Mouse (Mus musculus) layer of hippocampus, adult 11-12 months (tissue): Measurements from ENCODE around the gene Zcchc7.
A peak's percentile ranks its signal among the peaks of the same experiment; 100 is the strongest.
"Not testable (repeated sequence)": the region's sequence is repeated elsewhere in the genome, so short reads cannot be mapped to it uniquely, and the experiment has no call there.

Experiments
- DNase-seq: peaks from one replicate; pipeline ENCODE4 v3.0.0; 2022; ENCODE audit warnings: low spot score

Zcchc7 gene

DNA sequence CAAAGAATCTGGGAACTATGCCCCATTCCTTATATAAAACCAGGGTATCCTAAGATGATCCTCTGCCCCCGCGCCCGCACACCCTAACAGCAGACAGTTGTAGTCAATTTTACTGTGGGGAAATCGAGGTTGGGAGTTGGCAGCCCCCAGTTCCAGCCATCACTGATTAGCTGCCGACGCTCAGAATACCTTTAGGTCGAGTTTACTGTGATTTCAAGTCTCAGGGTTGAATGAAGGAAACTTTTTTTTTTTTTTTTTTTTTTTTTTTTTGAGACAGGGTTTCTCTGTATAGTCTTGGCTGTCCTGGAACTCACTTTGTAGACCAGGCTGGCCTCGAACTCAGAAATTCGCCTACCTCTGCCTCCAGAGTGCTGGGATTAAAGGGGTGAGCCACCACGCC lies 1.5 kb downstream of the Zcchc7 start:
- DNase-seq = not testable (repeated sequence)

DNA sequence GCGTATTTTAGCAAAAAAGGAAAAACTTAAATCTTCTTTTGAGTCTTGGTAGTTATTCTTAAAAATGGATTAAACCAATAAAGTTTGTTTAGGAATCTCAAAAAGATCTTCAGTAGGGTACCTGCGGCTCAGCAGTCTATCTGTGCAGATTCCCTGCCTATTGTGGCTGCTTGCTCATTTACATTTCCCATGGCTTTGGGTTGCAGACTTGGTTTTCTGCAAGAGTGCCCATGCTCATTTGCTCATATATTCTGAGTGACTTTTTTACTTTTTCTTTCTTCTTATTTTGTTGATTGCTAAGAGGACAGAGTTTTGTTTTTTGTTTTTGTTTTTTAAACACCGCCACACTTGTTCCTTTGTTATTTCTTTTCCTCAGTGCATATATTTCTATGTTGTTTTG lies 19.2 kb downstream of the Zcchc7 start:
- DNase-seq = no peak

DNA sequence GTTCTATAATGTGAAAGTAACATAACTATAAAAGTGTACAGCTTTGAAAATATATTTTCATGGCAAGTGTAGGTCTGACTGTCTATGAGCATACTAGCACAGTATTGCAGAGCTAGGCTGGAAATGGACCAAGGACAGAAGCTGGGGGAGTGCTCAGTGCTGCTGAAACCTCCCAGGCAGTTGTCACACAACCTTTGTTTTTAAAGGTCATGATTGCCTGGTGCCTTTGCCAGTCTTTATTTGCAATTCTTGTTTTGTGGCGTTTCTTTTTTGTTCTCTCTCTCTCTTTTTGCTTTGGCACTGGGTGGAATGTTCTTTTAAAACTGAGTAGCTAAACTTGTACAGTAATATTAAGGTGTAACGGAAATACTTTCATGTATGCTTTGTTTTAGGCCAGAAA lies 21.0 kb downstream of the Zcchc7 start:
- no peak for DNase-seq

DNA sequence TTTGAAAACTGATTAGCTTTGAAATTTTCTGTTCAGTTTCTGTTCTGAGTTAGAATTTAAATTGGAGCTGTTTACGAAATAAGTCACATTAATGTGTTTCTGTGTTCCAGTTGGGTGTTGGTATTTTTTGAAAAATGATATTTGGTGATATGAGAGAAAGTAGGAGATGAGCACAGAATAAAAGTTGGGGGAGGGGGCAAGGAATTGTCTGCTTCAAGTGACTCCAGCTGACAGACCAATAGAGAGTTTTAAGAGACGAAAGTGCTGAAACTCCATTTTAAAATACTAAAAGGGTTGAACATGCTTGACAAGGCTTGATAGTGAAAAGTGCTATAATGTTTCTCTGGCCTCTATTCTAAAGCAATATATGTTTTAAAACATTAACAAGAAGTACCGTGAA lies 21.4 kb downstream of the Zcchc7 start:
- DNase-seq = no peak

DNA sequence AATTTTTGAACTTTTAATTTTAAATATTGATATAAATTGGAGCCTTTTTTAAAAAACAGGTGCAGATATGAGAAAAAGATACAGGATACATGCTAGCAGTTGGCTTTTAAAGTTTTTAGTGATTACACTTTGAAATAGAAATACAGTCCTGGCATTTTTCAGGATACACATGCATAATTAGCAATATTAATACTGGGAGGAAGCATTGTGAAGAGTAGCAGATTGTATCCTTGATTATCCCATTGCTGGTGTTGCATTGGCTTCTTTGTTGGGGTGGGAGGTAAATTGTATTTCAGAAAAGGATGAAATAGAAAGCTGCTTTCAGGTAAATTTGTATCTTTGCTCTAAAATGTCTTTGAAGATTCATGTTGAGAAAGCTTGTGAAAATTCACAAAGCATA lies 22.0 kb downstream of the Zcchc7 start:
- DNase-seq = no peak

DNA sequence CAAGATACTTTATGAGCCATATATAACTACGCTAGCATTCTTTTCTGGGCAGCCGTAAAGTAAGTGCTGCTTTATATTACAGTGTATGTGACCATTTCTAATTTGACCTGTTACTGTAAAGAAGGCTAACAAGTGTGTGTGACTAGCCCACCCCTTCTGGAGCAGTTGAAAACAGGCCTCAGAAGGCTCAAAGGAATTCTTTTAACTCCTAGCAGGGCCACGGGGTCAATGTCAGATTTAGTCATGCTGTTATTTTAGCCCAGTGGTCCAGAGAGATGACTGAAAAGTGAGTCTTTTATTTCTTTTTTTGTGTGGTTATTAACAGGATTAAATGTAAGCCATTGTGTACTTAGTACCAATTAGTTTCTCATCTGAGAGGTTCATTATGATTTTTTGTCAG lies 22.6 kb downstream of the Zcchc7 start:
- no peak for DNase-seq

DNA sequence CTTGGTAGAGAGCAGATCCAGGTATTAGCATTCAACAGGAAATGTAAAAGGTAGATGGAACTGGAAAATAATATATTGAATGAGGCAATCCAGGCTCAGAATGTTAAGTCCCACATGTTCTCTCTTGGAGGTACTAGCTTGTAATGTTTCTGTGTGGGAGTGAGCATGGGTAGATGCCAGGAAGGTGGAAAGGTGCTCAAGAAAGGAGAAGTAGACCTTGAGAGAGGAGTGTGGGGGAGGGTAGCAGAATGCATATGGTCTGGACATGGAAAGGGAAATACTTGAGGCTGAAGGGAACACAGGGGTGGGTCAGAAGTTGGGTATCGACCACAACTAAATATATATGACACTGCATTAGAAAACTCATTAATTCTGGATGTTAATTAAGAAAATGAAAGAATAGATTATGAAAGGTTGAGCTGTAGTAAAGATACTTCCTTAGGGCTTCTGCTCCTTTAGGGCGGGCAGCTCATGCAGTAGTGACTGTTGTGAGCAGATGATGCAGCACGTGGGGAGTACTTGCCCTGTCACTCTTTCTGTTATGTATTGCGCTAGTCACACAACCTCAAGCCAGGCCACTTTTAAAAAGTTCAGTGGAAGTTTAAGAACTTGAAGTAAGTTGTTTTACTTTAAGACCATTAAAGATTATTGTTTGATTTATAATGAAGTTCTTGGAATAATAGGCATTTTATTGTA lies 24.9 kb downstream of the Zcchc7 start:
- DNase-seq = no peak

DNA sequence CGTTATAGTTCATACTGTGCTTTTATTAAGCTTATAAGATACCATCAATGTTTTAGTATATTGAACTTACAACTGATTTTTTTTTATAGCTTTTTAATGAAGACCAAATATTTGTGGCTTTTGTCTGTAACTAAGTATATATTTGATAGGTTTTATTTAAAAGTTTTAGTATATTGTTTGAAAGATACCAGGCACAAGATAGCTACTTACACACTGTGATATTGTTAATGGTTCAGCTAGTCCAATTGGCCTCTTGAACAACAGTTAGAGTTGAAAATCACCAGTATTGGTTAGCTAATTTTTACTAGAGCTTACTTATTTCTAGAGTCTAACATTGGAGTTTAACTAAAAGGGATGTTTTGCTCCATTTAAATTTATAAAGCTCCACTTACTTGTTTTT lies 25.8 kb downstream of the Zcchc7 start:
- no peak for DNase-seq

DNA sequence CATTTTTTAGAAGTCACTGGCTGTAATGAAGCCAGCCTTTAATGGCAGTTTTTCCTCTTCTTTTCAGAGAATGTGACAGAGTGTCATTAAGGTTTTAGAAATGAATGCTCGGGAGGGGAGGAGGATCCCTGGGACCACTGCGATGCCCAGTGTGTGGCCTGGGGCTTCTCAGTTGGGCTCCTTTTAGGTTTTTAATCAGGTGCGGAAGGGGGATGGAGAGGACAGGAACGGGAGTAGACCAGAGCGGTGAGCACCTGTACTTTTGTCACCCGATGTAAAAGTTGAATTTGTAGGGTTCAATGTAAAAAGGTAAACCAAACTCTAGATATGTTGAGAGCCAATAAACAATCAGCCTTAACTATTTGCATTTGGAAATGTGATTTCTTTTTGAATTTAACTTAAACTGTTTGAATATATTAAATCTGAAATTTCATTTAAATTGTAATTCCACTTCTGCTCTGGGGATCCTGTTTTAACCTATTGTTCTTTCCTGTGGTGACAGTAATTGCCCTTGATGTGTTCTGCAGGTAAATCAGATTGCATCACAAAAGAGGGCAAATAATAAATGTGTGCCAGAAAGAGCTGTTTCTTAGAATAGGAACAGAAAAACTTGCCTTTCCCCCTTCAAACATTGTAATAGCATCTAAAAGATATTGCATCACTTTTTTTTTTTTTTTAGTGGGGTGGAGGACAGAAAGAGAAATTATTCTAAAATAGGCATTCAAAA lies 28.1 kb downstream of the Zcchc7 start:
- no peak for DNase-seq

DNA sequence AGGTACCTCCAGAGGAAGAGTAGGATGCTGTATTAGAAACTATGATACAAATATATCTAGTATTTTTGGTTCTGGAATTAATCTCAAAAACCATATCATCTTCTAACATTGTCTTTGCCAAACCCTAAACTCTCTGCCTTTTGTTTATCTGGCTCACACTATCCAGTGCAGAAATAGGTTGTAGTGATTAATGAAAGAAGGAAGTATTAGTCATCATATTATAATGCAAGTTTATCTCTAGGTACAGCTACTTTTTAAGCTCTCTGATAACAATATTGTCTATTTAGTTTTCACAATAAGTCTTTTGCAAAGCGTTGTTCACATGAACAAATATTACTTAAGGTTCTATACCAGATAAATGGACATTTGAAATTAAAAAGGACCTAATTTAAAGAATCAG lies 57.2 kb downstream of the Zcchc7 start:
- DNase-seq = no peak

DNA sequence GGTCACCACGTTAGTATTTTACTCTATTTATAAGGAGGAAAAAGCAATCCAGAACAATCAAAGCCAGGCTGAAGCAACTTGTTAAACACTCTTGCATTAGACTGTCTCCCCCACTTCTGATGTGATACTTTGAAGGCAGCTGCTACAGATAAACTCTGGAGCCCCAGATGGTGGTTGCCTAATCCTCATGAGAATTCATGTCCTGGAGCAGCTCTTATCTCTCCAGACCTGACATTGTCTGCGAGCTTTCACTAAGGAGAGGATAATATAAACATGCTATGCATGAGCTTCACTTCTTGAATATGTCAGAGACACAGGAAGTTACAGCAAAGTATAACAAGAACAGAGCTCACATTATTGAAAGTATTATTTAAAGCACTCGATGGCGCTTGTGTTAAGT lies 58.1 kb downstream of the Zcchc7 start:
- DNase-seq = peak; percentile 11

DNA sequence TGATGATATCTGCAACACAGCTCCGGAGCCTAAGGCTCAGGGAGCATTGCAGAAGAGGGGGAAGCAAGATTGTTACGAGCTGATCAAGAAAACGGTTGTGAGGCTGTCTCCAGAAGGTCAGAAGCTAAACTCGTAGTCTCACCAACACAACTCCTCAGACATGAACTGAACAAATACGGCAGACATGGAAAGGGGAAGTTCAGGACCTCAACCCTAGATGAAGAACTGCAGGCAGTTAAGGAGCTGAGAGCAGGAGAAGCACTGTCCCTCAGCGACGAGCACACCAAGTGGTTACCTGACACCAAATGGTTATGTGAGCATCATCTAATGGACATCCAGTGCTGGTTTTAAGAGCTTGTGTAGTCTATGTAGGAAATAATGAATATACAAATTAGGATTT lies 60.9 kb downstream of the Zcchc7 start:
- no peak for DNase-seq

DNA sequence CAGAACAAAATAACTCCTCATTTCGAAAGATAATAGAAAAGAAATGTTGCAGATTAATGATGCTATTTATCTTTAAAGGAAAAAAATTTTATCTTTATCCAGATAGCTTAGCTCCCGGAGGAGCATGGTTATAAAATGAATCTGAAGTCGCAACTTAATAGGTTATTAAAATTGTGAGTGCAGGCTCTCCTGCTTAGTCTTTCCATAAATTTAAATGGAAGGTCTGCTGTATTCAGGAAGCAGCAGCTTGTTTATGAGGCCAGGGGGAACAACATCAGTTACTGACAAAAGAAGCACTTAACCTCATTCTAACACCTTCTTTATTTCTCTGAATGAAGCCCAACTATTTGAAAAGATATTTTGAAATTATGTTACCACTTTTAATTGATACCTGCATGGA lies 74.9 kb downstream of the Zcchc7 start:
- DNase-seq = no peak

DNA sequence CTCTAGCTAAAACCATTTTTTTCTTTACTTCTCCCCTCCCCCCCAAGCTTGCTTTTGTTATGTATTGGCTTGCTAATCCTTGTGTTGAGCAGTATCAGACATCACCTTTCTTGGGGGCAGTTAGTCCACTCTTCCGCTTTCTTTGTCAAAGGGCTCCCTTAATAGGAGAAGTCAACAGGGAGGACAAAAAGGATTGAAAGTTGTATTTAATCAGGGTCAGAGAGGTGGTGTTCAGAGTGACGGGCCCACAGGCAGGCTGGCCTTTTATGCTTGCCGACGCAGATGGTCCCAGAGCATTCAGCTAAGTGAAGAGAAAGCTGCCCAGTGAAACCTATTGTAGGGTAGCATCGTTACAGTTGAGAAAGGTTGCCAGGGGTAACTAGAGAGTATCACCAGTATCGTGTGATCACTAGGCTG lies 96.2 kb downstream of the Zcchc7 start:
- no peak for DNase-seq

DNA sequence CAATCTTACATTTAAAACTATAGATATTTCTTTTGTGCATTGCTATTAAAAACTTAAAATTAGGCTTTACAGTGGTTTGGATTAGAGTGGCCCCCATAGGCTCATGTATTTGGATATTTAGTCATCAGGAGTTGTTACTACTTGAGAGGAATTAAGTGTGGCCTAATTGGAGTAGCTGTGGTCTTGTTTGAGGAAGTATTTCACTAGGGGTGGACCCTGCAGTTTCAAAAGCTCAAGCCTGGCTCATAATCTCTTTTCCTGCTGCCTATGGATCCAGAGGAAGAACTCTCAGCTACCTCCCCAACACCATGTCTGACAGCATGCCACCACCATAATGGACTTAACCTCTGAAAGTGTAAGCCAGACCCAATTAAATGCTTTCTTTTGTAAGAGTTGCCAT lies 115.9 kb downstream of the Zcchc7 start:
- DNase-seq = no peak

DNA sequence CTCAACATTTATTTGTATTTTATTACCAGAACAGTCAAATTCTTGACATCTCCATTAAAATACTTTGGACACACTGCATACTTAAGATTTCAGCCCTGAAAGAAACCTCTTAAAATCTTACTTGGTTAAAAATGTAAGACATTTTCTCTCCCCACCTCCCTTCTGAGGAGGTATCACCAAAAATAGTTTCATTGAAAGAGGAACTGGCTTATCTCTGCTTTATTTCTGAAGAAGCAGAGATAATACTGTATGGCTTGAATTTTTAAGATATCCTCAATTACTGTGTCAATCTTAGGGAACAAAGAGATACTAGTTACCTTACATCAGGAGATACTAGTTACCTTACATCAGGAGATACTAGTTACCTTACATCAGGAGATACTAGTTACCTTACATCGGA lies 116.4 kb downstream of the Zcchc7 start:
- no peak for DNase-seq

DNA sequence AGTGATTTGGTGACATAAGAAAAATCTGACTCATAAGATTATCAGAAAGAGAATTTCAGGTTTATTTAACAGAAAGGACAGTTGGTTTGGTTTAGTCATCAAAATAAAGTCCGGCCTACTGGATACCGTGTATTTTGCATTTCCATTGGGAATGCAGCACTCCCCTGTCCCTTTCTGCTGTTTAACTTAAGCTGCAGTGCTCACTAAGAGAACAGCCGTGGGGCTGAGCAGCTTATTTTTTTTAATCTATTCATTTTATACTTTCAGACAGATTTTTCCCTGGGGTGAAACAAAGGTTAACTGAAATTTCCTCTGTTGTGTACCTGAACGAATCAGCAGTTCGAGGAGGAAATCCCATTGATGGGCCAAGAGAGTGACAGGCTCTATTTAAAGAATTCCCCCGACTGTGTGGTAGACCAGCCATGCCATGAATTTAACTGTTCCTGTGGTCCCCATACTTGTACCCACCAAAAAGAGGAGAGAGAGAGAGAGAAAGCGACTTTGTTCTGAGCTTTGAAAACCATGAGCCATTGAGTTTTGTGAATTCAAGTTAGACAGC lies 124.5 kb downstream of the Zcchc7 start:
- no peak for DNase-seq

DNA sequence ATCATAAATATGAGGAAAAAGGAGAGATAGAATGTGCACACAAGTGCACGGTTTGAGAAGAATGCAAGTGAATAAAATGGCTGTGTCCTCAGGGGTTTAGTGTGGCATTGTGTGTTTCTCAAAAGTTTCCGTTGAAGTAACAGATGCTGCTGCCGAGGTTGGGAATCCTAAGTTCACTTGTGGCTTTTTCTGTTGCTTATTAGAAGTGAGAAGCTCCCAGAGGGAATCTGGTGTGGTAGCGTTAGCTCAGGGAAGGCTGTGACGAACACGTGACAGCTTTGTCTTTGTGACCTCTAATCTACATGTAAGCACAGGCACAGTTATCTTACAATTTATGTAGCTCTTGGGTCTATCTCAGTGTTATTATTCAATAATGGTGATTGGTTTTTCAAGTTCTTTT lies 130.5 kb downstream of the Zcchc7 start:
- no peak for DNase-seq

DNA sequence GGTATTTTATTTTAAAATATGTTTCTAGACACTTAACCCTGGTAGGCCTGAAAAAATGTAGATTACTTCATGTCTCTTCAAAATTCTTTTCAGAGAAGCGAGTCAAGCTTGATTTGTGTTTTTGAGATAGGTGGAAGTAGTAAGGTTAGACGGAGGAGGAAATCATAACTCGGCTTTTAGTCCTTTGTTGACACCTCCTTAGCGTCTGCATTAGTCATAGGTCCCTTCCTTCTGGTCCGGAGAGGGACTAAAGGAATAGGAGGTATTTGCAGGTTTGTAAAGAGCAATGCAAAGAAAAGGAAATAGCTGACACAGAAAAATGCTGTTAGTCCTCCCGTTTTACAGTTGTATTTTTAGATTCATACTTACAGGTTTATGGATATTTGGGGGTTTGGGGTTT lies 135.7 kb downstream of the Zcchc7 start:
- DNase-seq = no peak

DNA sequence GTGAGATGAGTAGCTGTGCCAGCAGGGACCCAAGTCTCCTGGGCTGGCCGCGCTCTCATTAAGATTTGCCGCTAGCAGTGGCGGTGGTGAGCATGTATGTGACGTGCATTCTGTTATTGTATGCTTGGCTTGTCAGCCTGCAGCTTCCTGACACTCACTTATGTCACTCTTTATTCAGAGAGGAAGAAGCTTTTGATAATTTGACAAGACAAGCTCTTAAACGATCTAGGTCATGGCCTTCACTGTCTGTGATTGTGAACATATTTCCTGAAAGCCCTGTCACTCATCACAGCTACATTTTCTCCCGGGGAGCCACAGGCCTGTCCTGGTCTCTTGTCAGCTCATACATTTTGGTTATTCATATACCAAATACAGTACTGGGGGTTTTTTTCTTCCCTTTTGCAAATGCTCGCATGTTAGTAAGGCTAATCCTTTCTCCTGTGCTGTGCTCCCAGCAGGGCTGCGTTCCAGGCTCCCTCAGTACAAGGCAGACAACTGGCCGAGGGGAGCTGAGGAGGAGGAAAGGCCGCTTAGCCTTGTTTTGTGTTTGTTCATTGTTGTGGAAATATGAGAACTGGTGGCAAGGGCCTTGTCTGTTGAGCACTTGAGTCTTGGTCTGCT lies 150.1 kb downstream of the Zcchc7 start:
- no peak for DNase-seq

DNA sequence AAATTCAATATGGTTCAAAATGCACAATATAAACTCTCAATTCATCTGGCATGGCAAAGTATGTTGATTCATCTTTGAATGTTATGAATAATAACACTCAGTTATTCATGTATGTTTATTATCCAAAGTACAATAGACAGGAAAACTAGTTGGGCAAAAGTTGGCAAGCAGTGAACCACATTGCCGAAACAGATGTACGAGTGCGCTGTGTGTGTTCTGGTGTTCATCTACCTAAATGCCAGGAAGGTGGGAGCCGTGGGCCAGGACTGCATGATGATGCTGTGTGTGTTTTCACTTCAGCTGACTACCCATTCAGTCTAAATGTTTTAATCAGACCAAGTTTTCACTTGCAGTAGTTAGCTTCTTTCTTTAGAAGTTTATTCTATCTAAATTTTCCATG lies 150.7 kb downstream of the Zcchc7 start:
- no peak for DNase-seq

DNA sequence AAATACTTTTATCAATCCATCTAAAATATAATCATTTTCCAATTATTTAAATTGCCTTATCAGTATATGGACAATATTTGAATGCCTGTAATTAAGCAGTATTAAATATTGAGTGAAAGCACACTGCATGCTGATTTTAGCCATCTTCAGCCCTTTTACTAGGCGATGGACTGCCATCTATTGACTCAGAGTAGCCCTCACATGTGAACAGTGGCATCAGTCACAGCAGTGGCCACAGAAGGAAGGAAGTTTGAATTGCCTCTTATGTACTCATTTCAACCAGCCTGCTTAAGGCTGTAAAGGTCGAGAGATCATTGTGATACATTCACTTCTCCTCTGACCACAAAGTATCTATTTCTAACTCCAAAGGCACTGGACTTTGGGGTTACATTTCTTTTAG lies 154.4 kb downstream of the Zcchc7 start:
- no peak for DNase-seq

DNA sequence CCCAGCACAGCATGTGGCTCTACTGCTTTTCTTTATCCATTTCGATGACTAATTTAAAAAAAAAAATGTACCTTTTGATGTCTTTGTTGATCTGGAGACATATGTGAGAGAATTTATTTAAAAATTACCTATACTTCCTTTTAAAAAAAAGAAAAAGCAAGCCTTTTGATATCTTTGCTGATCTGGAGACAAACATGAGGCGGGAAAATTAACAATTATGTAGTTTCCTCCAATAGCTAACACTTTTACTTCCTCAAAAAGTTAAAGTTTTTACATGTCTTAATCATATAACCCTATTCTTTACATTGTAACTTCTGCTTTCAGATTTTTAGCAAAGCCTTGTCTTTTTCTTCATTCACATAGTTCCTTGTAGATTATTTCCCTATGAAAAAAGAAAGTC lies 155.2 kb downstream of the Zcchc7 start:
- no peak for DNase-seq
